35 mouse cellular contexts compared by ENCODE assay signal in the genomic region with DNA sequence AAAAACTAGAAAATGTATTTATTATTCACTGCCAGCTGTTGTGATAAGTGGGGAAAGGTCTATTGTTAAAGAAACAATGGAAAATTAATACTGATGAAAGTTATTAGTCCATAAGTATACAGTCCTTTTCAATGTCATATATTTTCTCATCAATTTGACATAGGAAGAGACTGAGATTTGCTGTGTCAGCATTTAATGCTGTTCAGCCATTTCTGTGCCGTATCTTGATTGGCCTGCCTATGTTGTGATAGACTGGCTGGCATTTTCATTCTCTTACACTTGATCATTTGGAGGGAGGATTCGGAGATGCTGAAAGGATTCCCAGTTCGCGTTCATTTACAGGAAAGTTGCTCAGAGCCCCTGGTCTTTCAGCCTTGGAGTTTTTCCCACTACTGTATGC.
"Had no signal": no experiment of that assay in that cellular context is flagged by ENCODE, and none has a peak within 500 bp of the region (broad histone marks: within the 10 kb centered on the region; RNA-seq: fewer than 3 reads in every experiment).

No protein-coding gene starts in this region.

- H3K4me2 ChIP-seq: heart, embryonic 11.5 days; heart, embryonic 12.5 days; heart, embryonic 13.5 days; heart, embryonic 15.5 days; hindbrain, embryonic 12.5 days; hindbrain, embryonic 13.5 days; hindbrain, embryonic 14.5 days; hindbrain, embryonic 15.5 days; intestine, embryonic 15.5 days; kidney, embryonic 15.5 days had no signal

- H3K27me3 ChIP-seq: heart, embryonic 12.5 days; heart, embryonic 13.5 days; heart, embryonic 15.5 days; hindbrain, embryonic 12.5 days; hindbrain, embryonic 13.5 days; hindbrain, embryonic 15.5 days; intestine, embryonic 15.5 days; kidney, embryonic 15.5 days had no signal

- ATAC-seq: hindbrain, embryonic 16.5 days; hindbrain, postnatal 0 days; inflammation-experienced regulatory T-cells, adult 6 months; intestine, embryonic 15.5 days; intestine, embryonic 16.5 days; intestine, postnatal 0 days had no signal

- H3K4me3 ChIP-seq: heart, embryonic 12.5 days; heart, embryonic 13.5 days; heart, embryonic 15.5 days; hindbrain, embryonic 10.5 days; hindbrain, embryonic 12.5 days; hindbrain, embryonic 13.5 days; hindbrain, embryonic 15.5 days; intestine, embryonic 15.5 days; kidney, embryonic 15.5 days; layer of hippocampus, adult 2 months; left cerebral cortex, adult 2 months had no signal

- H3K36me3 ChIP-seq: heart, embryonic 12.5 days; heart, embryonic 13.5 days; heart, embryonic 15.5 days; hindbrain, embryonic 10.5 days; hindbrain, embryonic 12.5 days; hindbrain, embryonic 13.5 days; hindbrain, embryonic 15.5 days; intestine, embryonic 15.5 days; kidney, embryonic 15.5 days had no signal

- H3K4me1 ChIP-seq: heart, embryonic 12.5 days; heart, embryonic 13.5 days; heart, embryonic 15.5 days; hindbrain, embryonic 10.5 days; hindbrain, embryonic 12.5 days; hindbrain, embryonic 13.5 days; hindbrain, embryonic 15.5 days; intestine, embryonic 15.5 days; kidney, embryonic 15.5 days had no signal

- H3K9ac ChIP-seq: heart, embryonic 12.5 days; heart, embryonic 13.5 days; heart, embryonic 15.5 days; hindbrain, embryonic 12.5 days; hindbrain, embryonic 13.5 days; hindbrain, embryonic 14.5 days; hindbrain, embryonic 15.5 days; intestine, embryonic 15.5 days; kidney, embryonic 15.5 days had no signal

- H3K9me3 ChIP-seq: heart, embryonic 12.5 days; heart, embryonic 13.5 days; heart, embryonic 15.5 days; hindbrain, embryonic 10.5 days; hindbrain, embryonic 12.5 days; hindbrain, embryonic 13.5 days; hindbrain, embryonic 15.5 days; intestine, embryonic 15.5 days had no signal

- H3K27ac ChIP-seq: heart, embryonic 13.5 days; heart, embryonic 15.5 days; hindbrain, embryonic 10.5 days; hindbrain, embryonic 12.5 days; hindbrain, embryonic 13.5 days; hindbrain, embryonic 14.5 days; hindbrain, embryonic 15.5 days; hindbrain, postnatal 0 days; intestine, embryonic 15.5 days; kidney, embryonic 15.5 days; kidney, postnatal 0 days; layer of hippocampus, adult 2 months; left cerebral cortex, adult 2 months had no signal

- DNase-seq: heart, postnatal 10 days; heart, postnatal 14 days; heart, postnatal 36 days; heart, postnatal 4 days; kidney, adult 11 months; kidney, adult 18-20 months; kidney, adult 2 months; kidney, adult 8-10 months; kidney, adult 9 months; kidney, postnatal 10 days; kidney, postnatal 14 days; kidney, postnatal 25 days; kidney, postnatal 36 days; kidney, postnatal 4 days; layer of hippocampus, adult 9-11 months; layer of hippocampus, postnatal 36 days had no signal
